Mouse (Mus musculus) neural tube, embryonic 11.5 days (tissue): Measurements from ENCODE around the gene Oxsr1. TPM values are rescaled to one million over a fixed set of nuclear protein-coding genes. Genes with fewer than 3 reads are reported as not detected.

Experiments used
- ATAC-seq: fragments of 200-750 bp; cut with Nextera tagmentation; 2 replicates; pipeline ENCODE4 v1.8.0; 2017; ENCODE audit warnings: moderate number of reproducible peaks, mild to moderate bottlenecking, moderate TSS enrichment, moderate library complexity; ENCODE audit not compliant: insufficient read depth, low FRiP score, low TSS enrichment
- DNase-seq: peaks from one replicate; pipeline ENCODE4 v3.0.0-alpha.2; 2015; ENCODE audit warnings: low spot score
- H3K27ac ChIP-seq: fragments of 300-500 bp; sonication (generic); 2 replicates; pipeline ENCODE4 v1.5.1; 2014; ENCODE audit warnings: low read depth, mild to moderate bottlenecking, low read length
- H3K27me3 ChIP-seq: fragments of 300-500 bp; sonication (generic); 2 replicates; pipeline ENCODE4 v1.6.1; 2014; ENCODE audit warnings: mild to moderate bottlenecking, low read length, mixed read lengths; ENCODE audit not compliant: control insufficient read depth, insufficient read depth
- H3K36me3 ChIP-seq: fragments of 300-500 bp; sonication (generic); 2 replicates; pipeline ENCODE4 v1.6.1; 2014; ENCODE audit warnings: mild to moderate bottlenecking, low read length, moderate library complexity, mixed read lengths; ENCODE audit not compliant: control insufficient read depth, insufficient read depth
- H3K4me1 ChIP-seq: fragments of 300-500 bp; sonication (generic); 2 replicates; pipeline ENCODE4 v1.6.1; 2014; ENCODE audit warnings: low read length, mixed read lengths; ENCODE audit not compliant: control insufficient read depth, insufficient read depth
- H3K4me2 ChIP-seq: fragments of 300-500 bp; sonication (generic); 2 replicates; pipeline ENCODE4 v1.6.1; 2014; ENCODE audit warnings: low read depth, mild to moderate bottlenecking, moderate library complexity
- H3K4me3 ChIP-seq: fragments of 300-500 bp; sonication (generic); 2 replicates; pipeline ENCODE4 v1.5.1; 2014; ENCODE audit warnings: low read depth, low read length
- H3K9ac ChIP-seq: fragments of 300-500 bp; sonication (generic); 2 replicates; pipeline ENCODE4 v1.6.1; 2014; ENCODE audit warnings: mild to moderate bottlenecking, low read length
- H3K9me3 ChIP-seq: fragments of 300-500 bp; sonication (generic); 2 replicates; pipeline ENCODE4 v1.6.1; 2016; ENCODE audit warnings: low read length; ENCODE audit not compliant: control insufficient read depth
- WGBS: fragments of 180-500 bp; shearing (Covaris S2); extraction: QIAGEN DNeasy Blood & Tissue Kit; methylation state at CpG from one replicate; pipeline ENCODE4 v1.1.7; 2014; 5-methylcytosine and 5-hydroxymethylcytosine counted together
- polyA plus RNA-seq: library from polyadenylated mRNA; unstranded; fragments of >200 nt; fragmentation: Nextera tagmentation; extraction: Ambion mirVana; gene quantifications from 2 replicates; pipeline ENCODE4 v1.2.1, GENCODE M21; 2014

Gene Oxsr1
- polyA plus RNA-seq, 1 experiment from 2014 or later, result 15.8 TPM

DNA sequence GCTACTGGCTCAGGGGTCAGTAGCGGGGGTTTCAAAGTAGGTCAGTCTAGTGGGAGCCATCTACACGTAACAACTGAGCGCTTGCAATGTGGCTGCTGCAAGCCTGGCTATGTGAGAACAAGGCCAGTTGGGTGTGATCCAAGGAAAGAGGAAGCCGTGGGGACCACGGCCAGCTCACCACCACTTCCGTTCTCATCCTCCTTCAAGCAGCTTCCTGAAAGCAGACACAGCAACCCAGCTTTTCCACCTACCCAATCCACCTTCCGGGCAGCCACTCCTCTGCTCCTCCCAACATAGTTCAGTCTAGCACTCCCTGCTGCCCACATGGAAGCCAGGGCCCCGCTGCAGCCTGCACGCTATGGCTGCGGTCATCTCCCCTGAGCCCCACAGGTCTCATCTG, 12.1 kb upstream of the Oxsr1 start:
- ATAC-seq (no peak), DNase-seq (no peak)
- Histone ChIP-seq H3K27me3 (peaks cover 3% of the 10 kb centered on the region; the same call in 1 of the 2 replicates), H3K4me3 (no peak overlapping the region), H3K4me1 (no peaks in the 10 kb centered on the region), H3K9ac (no peak overlapping the region), H3K9me3 (no peaks in the 10 kb centered on the region), H3K36me3 (no peaks in the 10 kb centered on the region), H3K27ac (no peak overlapping the region), H3K4me2 (no peak overlapping the region)
- 73% methylated on average over 10 of the region's 10 CpGs for WGBS

DNA sequence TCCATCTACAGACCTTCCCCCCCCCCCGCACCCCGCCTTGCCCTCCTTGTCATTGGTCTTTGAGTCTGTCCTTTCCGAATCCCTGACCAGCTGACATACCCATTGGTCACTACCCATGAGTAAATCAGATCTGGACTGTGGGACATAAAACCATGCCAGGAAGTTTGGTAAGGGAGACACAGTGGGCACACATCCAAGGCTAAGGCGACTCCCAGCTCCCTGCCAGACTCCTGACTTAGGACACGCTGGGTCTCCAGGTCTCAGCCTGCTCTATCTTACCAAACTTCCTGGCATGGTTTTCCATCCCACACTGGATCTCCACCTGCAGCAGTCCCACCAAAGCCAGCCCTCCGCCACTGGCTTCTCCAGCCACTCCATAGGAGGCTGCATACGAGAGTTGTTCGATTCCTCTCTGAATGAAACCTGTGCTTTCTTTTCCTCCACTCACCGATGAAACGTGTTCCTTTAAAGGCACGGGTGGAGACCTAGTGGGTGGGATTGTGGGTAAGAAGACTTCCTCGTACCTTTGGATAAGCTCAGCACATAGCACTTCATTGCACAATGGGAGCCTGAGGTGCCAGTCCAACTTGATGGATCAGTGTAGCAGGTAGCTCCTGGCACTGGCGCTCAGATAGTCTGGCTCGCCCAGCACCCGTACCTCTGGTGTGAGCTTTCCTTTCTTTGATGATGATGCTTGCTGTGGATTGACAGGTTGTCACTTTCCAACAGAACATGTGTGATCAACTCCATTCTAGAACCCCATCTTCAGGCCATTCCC, 8.1 kb upstream of the Oxsr1 start:
- H3K27me3 ChIP-seq, result no peaks in the 10 kb centered on the region
- H3K4me2 ChIP-seq, result no peak overlapping the region
- no peak for ATAC-seq
- no peak overlapping the region for H3K9ac ChIP-seq
- no peaks in the 10 kb centered on the region for H3K4me1 ChIP-seq
- no peaks in the 10 kb centered on the region for H3K36me3 ChIP-seq
- H3K9me3 ChIP-seq, result no peaks in the 10 kb centered on the region
- no peak for DNase-seq
- no peak overlapping the region for H3K27ac ChIP-seq
- 91% methylated on average over 15 of the region's 15 CpGs for WGBS
- H3K4me3 ChIP-seq, result no peak overlapping the region

DNA sequence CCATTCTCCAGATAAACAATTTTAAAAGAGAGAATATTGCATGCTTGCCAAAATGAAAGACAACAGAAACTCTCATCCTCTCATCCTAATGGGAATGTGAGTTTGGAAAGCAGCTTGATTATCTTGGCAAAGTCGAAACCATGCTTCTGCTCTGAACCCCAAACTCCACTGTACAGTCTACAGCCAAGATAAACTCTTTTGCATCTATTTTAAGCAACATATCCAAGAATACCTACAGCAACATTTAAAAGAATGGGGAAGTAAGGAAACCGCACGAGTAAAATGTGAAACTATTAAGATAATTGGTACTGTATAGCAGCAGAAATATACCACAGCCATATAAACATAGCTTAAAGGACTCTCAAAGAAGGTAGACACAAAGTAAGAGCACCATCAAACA, 6.3 kb upstream of the Oxsr1 start:
- DNase-seq (no peak), ATAC-seq (no peak)
- Histone ChIP-seq H3K4me2 (no peak overlapping the region), H3K4me1 (no peaks in the 10 kb centered on the region), H3K36me3 (no peaks in the 10 kb centered on the region), H3K9me3 (no peaks in the 10 kb centered on the region), H3K27me3 (no peaks in the 10 kb centered on the region), H3K27ac (no peak overlapping the region), H3K4me3 (no peak overlapping the region), H3K9ac (no peak overlapping the region)
- 91% methylated on average over 3 of the region's 3 CpGs for WGBS

DNA sequence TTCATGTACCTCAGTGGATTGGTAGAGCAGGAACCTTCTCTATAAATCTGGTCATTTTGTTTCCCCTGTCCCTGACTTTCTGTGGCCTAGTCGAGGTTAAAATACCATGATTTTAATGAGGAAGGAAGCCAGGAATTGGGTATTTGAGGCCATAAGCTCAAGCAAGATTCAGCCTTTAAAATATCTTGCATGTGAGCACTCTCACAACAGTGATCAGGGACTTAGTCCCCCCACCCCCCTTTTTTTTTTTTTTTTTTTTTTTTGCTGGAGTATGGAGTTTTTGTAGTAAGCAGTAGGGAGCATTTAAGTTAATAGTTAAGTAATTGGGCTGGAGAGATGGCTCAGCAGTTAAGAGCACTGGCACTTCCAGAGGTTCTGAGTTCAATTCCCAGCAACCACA, 1.9 kb upstream of the Oxsr1 start:
- H3K4me3 ChIP-seq, result no peak overlapping the region
- H3K36me3 ChIP-seq, result no peaks in the 10 kb centered on the region
- WGBS, result 67% methylated on average over 1 of the region's 1 CpGs
- no peak overlapping the region for H3K27ac ChIP-seq
- H3K9ac ChIP-seq, result no peak overlapping the region
- H3K4me2 ChIP-seq, result no peak overlapping the region
- no peak for DNase-seq
- H3K9me3 ChIP-seq, result no peaks in the 10 kb centered on the region
- peaks cover 5% of the 10 kb centered on the region; the same call in 1 of the 2 replicates for H3K4me1 ChIP-seq
- no peak for ATAC-seq
- no peaks in the 10 kb centered on the region for H3K27me3 ChIP-seq

DNA sequence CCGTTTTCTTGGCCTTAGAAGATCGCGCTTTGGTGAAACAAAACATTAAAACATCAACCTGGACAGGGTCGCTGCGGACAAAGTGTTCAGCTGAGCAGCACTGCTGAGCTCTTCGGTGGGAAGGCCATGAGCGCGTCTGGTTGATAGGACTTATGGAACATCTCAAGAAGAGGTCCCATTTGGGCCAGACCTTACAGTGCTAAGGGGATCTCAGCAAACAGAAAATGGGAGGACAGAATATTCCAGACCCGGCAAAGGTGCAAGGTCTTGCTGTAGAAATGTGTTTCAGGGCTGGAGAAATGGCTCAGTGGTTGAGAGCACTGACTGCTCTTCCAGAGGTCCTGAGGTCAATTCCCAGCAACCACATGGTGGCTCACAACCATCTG, 1.0 kb upstream of the Oxsr1 start:
- Histone ChIP-seq H3K36me3 (no peaks in the 10 kb centered on the region), H3K4me3 (peak overlapping the region; percentile 92), H3K9ac (peak overlapping the region; percentile 89), H3K27me3 (no peaks in the 10 kb centered on the region), H3K27ac (peak overlapping the region; percentile 83), H3K9me3 (no peaks in the 10 kb centered on the region), H3K4me2 (peak overlapping the region; percentile 98), H3K4me1 (peaks cover 5% of the 10 kb centered on the region; the same call in 1 of the 2 replicates)
- WGBS, result 11% methylated on average over 9 of the region's 9 CpGs
- ATAC-seq (no peak), DNase-seq (no peak)

DNA sequence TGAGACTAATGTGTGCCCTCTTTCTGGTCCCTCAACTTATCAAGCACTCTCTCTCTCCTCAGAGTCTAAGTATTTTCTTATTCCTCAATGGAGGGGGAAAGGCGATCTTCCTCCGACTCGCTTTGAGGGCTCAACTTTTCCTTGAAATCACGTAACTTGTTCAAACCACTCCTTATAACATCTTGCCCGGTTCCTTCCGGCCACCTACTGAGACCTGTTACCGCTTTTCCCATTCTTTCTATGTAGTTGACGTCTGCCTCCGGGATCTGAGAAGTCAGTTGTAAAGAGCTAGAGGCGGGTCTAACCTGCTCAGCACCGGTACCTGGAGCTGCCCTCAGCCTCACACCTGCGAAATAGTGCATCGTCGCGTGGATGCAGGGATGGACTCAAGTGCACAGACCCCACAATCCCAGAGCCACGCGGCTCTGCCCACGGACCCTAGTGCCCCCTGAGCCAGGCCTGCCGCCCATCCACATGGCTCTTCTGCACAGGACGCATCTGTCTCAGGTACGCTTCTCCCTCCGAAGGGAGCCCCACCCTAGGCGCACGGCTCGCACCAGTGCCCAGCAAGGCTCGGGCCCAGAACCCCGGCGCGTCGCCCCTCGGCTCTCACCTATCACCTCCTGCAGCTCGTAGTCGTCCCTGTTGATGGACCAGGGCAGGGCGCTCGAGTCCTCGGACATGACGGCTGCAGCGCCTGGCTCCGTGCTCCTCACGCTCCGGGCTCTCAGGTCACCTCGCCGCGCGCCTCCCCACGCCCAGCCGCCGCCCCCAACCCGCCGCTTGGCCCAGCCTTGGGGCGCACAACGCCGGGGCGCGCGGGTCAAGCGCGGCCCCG, 616 bp downstream of the Oxsr1 start:
- Histone ChIP-seq H3K36me3 (no peaks in the 10 kb centered on the region), H3K9me3 (no peaks in the 10 kb centered on the region), H3K4me3 (peak overlapping the region; percentile 92), H3K4me2 (peak overlapping the region; percentile 98), H3K9ac (peak overlapping the region; percentile 89), H3K4me1 (peaks cover 5% of the 10 kb centered on the region; the same call in 1 of the 2 replicates), H3K27ac (peak overlapping the region; percentile 83; the same call in 1 of the 2 replicates), H3K27me3 (no peaks in the 10 kb centered on the region)
- ATAC-seq (peak; percentile 56), DNase-seq (peak; percentile 27)
- WGBS, result 0% methylated on average over 43 of the region's 59 CpGs

DNA sequence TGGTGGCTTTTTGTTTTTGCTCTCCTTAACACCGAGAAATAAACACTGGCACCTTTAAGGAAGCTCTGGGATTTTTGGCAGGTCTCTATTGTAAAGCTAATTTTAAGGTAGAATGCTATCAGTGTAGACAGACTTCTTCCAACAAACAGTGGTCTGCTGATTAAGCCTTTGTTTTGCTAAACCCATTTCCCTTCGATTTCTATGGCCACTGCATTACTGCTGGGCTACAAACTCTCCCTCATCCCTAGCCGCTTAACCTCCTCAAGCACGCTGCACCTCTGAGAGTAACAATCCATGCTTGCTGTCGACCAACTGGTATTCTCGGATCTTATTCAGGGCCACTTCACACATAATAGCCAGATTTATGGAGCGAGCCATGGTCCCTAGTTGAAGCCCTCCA, 1.3 kb downstream of the Oxsr1 start:
- Histone ChIP-seq H3K36me3 (no peaks in the 10 kb centered on the region), H3K9me3 (no peaks in the 10 kb centered on the region), H3K27me3 (no peaks in the 10 kb centered on the region), H3K4me2 (peak overlapping the region; percentile 98), H3K27ac (no peak overlapping the region), H3K9ac (peak overlapping the region; percentile 26), H3K4me3 (peak overlapping the region; percentile 92), H3K4me1 (peaks cover 5% of the 10 kb centered on the region; the same call in 1 of the 2 replicates)
- DNase-seq, result no peak
- ATAC-seq, result no peak
- 12% methylated on average over 7 of the region's 7 CpGs for WGBS

DNA sequence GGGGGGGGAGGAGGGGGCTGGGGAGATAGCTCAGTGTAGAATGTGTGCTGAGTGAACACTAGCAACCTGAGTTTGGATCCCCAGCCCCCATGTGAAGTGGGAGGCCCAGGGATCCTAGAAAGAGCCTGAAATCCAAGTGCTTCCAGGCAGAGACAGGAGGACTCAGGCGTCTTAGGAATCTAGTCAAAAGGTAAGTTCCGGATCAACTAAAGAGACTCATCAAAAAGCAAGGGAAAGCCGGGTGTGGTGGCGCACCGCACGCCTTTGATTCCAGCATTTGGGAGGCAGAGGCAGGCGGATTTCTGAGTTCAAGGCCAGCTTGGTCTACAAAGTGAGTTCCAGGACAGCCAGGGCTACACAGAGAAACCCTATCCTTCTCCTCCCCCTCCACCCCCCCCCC, 1.8 kb downstream of the Oxsr1 start:
- H3K9me3 ChIP-seq, result no peaks in the 10 kb centered on the region
- H3K36me3 ChIP-seq, result no peaks in the 10 kb centered on the region
- peaks cover 5% of the 10 kb centered on the region; the same call in 1 of the 2 replicates for H3K4me1 ChIP-seq
- H3K4me2 ChIP-seq, result peak overlapping the region; percentile 98
- no peak overlapping the region for H3K9ac ChIP-seq
- H3K4me3 ChIP-seq, result no peak overlapping the region
- DNase-seq, result no peak
- no peaks in the 10 kb centered on the region for H3K27me3 ChIP-seq
- no peak overlapping the region for H3K27ac ChIP-seq
- ATAC-seq, result no peak
- 84% methylated on average over 7 of the region's 7 CpGs for WGBS
